Mouse (Mus musculus): ENCODE measurements around the gene Slc6a21.

DNA sequence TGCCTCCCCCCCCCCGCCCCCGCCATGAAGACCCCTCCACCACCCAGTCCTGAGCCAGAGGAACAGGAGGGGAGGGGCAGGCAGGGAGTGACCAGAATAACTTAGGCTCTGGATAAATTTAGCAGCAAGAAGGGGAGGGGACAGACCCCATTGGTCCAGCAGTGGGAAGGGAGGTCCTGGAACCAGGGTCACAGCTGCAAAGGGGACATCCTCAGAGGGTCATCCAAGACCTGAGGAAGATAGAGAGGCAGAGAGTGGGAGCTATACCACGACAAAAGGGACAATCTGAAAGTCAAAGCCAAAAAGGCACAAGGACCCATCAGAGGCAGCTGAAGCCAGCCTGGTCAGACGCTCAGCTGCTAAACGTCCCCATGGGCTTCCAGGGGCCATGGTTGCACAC lies 57.7 kb downstream of the Slc6a21 start, which contains the start of gene Hrc:
- TF ChIP-seq CTCF (IDR thresholded peaks at IDR 0.05; ENCODE audit: low read depth) (no peak), EP300 (optimal IDR thresholded peaks at IDR 0.05) (no peak)

Measured in stomach, postnatal 0 days (tissue).